Mouse (Mus musculus) ZHBTc4 (cell line): ENCODE results near the gene Bves.

Experiments
- DNase-seq: peaks from one replicate; pipeline ENCODE4 v3.0.0-alpha.2; 2011; ENCODE audit warnings: low read depth, low spot score

The Bves gene

DNA sequence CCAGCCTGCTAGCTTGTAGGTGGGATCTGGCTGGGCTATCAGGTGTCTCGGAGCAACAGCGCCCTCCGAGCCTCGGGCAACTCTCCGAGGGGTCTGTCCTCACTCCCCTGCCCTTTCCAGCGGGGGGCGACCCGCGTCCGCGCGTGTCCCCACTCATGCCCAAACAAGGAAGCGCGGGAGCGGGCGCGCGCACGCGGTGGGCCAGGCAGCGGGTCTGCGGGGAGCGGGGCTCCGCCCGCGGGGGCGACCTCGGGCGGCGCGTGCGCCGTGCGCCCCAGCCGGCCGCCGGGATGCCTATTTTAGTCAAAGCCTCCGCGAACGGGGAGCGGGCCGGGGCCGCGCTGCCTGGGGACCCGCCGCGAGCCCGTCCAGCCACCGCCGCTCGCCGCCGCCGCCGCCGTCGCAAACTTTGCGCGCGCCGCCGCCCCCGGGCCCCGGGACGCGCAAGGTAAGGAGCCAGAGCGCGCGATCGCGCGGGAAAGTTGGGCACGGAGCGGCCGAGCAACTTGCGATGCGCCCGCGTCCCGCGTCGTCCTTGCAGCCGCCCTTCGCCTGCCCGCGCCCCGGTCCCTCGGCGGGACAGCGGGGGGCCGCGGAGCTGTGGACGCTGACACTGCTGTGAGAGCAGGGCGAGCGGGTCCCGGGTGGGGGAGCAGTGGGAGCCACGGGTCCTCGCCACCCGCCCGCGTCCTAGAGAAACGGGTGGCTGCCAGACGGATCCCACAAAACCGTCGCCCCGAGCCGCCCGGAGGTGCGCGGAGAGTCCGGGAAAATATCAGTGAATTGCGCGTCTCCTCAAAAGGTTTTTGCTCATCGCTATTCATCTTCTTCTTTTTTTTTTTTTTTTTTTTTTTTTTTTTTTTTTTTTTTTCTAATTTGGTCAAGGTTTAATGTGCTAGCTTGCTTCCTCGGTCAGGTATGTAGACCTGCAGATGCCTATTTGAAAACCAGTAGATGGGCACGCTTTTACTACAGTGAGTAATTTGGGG lies at the start of gene Bves:
Gene Bves (plus strand): TSS at position 339 of the 989 bp plus-strand sequence.
- DNase-seq, result peak; percentile 65

DNA sequence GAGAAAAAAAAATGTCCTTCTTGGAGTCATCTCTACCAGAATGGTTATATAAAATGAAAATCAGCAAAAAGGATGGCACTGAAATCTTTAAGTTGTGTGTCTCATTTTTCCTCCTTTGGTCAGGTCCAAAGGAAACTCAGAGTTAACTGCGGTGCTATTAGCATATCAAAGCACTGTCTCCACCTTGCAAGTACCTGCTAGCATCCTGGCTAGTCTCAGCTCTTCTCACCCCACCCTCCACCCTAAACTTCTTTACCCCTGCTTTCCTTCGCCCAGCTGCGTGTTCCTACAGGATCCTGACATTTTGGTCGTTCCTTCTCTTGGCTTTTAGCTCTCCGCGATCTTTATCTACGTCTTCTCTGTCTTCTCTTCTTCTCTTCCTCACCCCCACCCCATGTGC lies 47.2 kb upstream of the Bves start:
- peak; percentile 57 for DNase-seq

DNA sequence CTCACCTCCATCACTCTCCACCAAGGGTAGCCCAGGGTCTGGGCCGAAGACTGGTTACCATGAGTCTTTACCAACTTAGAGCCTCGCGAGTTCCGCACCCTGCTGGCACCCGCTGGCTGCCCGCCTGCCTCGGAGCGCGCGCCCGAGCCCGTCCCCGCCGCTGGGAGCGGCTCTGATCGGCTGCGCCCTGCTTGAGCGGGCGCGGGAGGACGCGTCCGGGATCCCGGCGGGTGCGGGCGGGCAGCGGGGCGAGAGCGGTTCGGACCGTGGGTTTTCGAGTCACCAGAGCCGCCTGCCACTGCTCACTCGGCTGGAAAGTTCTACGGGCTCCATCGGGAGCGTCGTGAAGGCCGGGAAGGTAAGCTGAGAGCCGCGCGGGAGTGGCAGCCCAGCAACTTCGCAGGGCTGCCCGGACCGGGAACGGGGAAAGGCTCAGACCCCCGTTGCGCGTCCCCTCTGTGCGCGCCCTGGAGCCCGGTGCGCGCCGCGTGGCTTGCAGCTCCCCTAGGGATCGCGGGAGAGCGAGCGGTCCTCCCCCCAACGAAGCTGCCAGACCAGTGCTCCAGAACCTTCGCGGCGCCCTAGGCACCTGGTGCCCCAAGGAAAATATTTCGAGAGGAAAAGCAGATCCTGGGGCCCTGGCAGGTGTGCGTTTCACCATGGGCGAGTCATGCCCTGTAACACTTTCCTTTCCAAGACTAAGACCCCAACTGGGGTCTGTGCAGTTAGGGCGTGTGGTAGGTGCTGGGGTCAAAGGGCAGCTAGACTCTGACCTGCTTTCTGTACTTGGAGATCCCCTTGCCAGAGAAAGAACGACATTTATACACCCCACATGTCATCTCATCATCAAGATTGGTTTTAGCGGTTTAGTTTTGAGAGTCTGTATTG lies 46.1 kb upstream of the Bves start:
- peak; percentile 64 for DNase-seq

DNA sequence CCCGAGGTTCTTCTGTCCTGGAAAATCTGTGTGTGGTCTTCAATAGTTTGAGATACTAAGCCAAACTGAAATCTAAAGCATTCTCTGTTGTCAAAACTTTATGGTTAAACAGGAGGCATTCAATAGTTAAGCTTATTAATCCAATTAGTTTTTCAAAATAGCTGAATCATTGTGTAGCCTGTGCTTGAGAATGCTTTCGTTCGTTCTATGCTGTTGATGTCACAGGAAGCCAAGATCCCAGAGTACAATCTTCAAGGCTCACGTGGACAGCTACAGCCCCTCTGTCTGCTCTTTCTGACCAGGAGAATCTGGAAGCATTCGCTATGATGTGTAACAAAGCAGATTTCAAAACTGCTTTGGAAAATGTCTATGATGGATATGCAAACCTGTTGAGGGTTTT lies 45.0 kb upstream of the Bves start:
- no peak for DNase-seq

GRCm38 (mm10) chr10:45292159-45292558 lies 43.4 kb upstream of the Bves start:
- peak; percentile 28 for DNase-seq

DNA sequence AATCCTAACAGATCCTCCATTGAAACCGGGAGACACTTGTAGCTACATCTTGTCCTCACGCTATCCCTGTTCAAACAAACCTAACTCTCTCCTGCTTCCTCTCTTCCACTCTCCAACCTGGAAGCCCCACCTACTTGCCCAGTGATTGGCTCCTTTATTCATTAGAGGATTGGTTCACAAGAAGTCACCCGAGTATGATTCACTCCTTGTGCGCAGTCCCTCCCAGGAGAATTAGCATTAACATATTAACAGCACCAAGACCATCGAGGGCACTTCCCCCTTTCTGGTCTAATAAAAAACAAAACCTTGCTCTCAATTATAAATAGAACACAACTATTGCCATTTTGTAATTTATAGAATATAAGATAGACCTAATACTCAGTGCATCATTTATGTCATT lies 40.5 kb upstream of the Bves start:
- DNase-seq, result no peak

GRCm38 (mm10) chr10:45298503-45298902 lies 37.1 kb upstream of the Bves start:
- no peak for DNase-seq

- DNase-seq, result no peak
Measured at GRCm38 (mm10) chr10:45299509-45299908, 36.1 kb upstream of the Bves start.

DNA sequence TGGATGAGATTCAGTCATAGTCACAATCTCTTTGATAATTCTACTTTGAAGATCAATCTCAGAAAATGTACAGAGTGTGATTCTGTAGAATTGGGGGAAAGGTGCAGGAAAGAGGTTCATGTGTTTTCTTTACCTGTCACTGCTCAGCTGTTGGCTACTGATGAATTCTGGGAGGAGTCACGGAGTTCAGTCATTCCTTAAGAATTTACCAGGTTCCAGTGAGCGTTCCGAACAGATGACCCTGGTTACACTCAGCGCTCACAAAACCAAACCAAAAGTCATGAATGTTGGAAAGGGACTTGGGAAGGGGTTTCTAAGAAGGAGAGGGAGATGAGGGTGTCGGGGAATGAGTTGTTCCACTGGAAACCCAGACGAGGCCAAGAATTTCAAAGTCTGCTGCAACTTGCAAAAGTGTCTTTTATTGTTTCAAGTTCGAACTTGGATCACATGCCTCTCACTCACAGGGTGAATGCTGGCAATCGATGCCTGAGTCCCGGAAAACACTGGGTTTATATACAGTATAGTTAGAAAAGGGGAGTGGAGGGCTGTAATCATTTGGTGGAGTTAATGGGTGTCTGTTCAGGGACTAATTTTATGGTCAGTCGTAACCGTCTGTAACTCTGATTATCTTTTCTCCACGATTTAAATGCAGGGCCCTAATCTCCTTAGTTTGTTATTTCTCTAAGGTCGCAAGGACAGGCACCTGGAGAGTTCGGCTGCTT lies 32.1 kb upstream of the Bves start:
- no peak for DNase-seq

DNA sequence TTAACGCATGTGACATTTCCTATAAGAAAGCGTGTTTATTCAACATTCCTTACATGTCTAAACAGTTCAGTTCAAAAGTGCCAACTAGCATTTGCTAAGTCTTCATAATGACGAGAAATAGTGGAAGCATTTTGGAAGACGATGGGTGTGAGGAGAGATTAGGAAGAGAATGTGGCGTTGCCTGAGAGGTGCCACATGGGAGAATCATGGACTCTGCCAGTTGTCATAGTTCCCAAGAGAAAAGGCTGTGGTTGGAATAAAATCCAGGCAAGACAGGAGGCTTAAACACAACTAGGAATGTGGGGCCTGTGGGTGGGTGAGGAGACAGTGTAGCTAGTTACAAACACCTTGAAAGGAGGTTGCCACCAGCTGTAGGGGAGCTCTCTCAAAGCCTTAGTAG lies 30.4 kb upstream of the Bves start:
- no peak for DNase-seq

- no peak for DNase-seq
Measured at GRCm38 (mm10) chr10:45311129-45311528, 24.4 kb upstream of the Bves start.

DNA sequence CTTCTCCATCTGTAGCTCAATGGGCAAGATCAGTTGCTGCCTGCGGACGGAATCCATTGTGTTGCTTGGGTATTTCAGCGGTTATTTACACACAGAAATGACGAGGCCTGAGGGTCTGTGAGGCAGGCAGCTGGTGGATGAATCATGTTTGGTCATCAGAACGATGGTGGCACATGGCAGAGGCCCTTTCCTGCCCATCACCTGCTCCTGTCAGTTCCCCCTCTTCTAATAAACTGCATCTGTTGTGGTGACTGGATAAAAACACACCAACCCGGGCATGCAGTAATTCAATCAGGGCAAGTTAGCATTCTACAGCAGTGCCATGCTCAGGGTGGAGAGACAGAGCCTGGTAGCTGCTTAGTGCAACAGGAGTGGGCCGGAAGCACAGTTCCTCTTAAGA lies 23.9 kb upstream of the Bves start:
- DNase-seq, result no peak

DNA sequence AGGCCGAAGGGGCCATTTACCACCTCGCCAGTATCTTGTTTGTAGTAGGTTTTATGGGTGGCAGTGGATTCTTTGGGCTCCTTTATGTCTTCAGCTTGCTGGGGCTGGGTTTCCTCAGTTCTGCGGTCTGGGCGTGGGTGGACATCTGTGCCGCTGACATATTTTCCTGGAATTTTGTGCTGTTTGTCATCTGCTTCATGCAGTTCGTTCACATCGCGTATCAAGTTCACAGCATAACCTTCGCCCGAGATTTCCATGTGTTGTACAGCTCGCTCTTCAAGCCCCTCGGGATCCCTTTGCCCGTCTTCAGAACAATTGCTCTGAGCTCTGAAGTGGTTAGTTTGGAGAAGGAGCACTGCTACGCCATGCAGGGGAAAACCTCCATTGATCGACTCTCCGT lies 20.7 kb upstream of the Bves start:
- DNase-seq, result no peak

- DNase-seq, result no peak
Measured at GRCm38 (mm10) chr10:45318922-45319321, 16.6 kb upstream of the Bves start.

GRCm38 (mm10) chr10:45320296-45320695 lies 15.3 kb upstream of the Bves start:
- DNase-seq, result no peak

DNA sequence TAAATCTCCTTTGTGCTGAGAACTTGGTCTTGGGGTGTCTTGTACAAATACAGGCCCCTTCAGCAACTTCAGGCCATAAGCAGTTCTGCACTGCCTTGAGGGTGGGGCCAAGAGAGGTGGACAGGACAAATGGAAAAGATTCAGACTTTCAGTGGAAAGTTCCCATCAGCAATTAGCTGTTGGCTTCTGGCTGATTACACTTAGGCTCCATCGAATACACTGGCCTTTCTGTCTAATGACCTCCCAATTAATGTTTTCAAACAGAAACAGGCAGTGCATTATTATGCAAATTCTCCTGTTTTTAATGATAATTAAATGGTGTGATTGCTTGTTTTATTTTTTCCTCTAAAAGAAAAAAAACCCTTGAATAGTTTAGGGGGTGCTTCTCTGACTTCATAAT lies 11.4 kb upstream of the Bves start:
- DNase-seq, result no peak

DNA sequence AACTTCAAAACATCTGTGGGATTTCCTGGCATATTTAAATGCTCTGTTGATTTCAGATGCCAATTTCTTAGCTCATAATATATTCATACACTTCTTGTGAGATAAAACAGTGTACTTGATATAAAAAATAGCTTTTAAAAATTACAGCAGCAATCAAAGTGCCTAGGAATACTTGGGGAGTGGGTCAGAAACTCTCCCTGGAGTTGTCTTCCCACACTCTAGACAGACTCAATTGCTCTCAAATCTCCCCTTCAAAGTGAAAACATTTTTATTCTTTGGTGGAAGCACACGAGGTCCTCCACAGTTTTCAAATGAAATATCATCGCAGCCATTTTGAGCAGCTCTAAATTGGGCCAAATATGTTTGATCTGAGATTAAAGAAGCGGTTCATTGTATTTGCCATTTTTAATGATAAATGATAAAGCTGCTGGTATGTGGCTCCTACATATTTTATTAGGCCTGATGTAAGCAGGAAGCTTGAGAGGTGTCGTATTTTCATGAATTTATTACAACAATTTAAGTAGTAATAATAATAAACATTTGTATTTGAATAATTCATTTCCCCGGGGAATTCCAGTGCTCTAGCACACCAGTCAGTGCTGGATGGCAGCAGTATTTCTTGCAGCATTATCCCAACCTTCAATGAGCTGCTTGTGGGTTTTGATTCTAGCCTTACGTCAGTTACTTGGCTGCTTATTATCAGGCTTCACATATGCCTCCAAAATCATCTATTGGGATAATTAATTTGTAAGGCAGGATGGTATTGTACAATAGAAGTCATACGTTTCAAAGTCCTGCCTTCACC lies 7.2 kb upstream of the Bves start:
- no peak for DNase-seq

DNA sequence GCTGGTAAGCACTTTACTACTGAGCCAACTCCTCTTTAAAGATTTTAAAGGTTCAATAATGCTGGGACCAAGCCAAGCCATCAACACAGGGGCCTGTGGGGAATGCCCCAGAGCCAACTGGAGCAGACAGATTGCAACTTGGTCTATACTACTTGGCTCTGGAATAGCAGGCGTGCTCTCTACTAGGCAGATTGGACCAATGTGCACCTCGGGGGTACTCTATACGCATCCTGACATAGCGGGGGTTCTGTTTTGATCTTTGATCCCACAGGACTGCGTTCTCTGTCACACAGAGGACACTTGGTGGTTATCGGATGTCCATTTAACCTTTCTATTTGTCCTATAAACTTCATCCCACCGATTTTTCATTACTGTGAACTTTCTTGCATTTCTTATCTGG lies 647 bp upstream of the Bves start:
- peak; percentile 20 for DNase-seq

GRCm38 (mm10) chr10:45339106-45339505 lies 3.5 kb downstream of the Bves start:
- no peak for DNase-seq

DNA sequence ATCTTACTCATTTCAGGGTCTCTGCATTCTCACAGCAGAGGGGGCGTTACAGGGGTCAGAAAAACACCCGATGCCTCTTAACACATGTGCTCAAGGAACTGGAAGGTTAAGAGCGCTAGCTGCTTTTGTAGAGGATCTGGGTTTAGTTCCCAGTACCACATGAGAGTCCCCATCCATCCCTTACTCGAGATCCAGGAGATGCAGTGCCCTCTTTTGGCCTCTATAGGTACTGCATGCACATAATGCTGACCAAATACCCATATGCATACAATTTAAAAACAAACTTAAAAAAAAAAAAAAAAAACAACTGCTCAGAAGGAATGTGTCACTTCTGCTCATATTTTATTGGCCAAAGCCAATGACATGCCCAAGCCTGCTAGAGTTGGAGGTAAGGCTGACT lies 8.8 kb downstream of the Bves start:
- peak; percentile 35 for DNase-seq

GRCm38 (mm10) chr10:45345217-45345616 lies 9.6 kb downstream of the Bves start:
- DNase-seq, result no peak
